Mouse (Mus musculus): ENCODE results near the gene 4931406C07Rik.

DNA sequence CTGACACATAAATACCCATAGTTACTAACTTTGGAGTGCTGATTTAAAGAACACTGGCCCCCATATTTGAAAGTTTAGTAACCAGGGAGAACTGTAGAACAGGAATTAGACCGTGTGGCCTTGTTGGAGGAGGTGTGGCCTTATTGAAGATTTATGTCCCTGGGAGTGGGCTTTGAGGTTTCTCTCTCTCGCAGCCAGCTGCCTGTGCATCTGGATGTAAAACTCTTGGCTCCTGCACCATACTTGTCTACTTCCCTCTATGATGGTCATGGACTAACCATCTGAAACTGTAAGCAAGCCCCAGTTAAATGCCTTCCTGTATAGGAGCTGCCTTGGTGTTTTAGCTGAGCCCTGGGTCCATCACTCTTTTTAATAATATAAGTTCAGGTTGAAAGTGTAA, 7.8 kb downstream of the 4931406C07Rik start:
- TF ChIP-seq CTCF (IDR thresholded peaks at IDR 0.05; ENCODE audit: borderline replicate concordance, insufficient read depth, low read length): no peak
- no peak for TF ChIP-seq POLR2A (IDR thresholded peaks at IDR 0.05; ENCODE audit: low read depth, low read length)

All from embryonic fibroblast, embryonic 13.5 days (primary cell).